Mouse (Mus musculus) Patski (cell line): ENCODE measurements at regions not wholly inside any gene's neighbourhood (a gene's known extent, or its start where the extent isn't known, plus 50 kb on each side); places are given as distances from the start of the nearest gene placed in this dataset.

Experiments used
- ATAC-seq: fragments of 100-300 bp; one replicate; pipeline ENCODE4 v1.8.0; 2021
- CTCF ChIA-PET: fragments of 350-600 bp; sonication (Branson Sonifier 250); formaldehyde crosslinking; loops from one replicate; lab custom pipeline; 2022; ENCODE audit warnings: inconsistent platforms; lab: Charles Lee
- POLR2A ChIA-PET: fragments of 350-600 bp; sonication (Branson Sonifier 250); formaldehyde crosslinking; loops from one replicate; lab custom pipeline; 2022; ENCODE audit warnings: antibody characterized with exemption, inconsistent platforms; lab: Charles Lee
- DNase-seq: peaks from one replicate; pipeline ENCODE4 v3.0.0-alpha.2; 2011; ENCODE audit warnings: low read depth, low spot score
- H3K27me3 ChIP-seq: fragments of 371-371 bp; one replicate; pipeline ENCODE4 v1.5.1; 2021
- CTCF ChIP-seq: fragments of 100-300 bp; IDR thresholded peaks from one replicate; pipeline ENCODE4 v1.5.1; 2021
- in situ Hi-C: fragments of 300-500 bp; cut with MboI; formaldehyde crosslinking; loops from 3 replicates; pipeline ENCODE4 v1.11.1; 2018; ENCODE audit warnings: low pct_unique_long_range_greater_than_20kb, mixed read lengths

DNA sequence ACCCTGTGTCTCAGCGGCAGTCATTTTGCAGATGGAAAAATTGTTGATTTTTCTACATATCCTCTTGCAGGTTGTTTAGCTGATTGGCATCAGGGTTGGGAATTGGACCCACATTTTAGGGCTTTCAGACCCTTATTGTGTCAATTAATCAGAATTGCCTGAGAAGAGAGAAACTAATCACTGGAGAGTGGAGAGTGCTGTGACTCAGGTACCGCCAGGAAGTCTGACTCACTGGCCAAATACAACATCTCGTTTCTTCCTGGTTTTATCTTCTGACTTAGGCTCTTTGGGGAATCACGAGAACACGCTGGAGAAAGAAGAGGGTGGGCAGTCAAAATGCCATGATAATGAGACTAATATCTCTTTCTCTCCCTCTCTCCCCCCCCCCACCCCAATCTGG is 306.1 kb upstream of the Npvf start:
- TF ChIP-seq CTCF, result no peak
- ChIA-PET CTCF (interaction anchor here (1.0 to 1.1 kb wide), 2 partner anchors 9 to 16 kb away, joined by 3 to 5 read pairs; no protein-coding TSS in a partner anchor), POLR2A (no interaction called here)
- no peak for DNase-seq
- no peaks in the 10 kb centered on the region for H3K27me3 ChIP-seq
- in situ Hi-C loops, result no loop called here
- no peak for ATAC-seq

DNA sequence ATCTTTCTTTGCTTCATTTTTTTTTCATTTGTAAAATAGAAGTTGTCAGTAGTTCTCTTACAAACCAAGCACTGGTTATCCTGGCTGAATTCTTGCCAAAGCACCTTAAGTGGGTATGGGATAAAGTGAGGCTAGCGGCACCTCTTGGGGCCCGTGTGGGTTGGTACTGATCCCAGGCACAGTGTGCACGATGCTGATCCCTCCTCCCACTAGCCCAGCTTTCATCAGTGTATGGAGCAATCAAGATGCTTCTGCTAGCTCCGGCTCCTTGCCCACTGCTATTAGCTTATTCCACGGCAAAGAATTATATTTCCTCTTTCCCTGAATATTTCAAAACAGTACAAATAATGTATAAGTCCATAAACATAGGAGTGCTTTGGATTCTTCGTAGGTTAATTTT is 307.4 kb upstream of the Npvf start:
- ChIA-PET CTCF (interaction anchor here (1.0 kb wide), 2 partner anchors 16 to 155 kb away, joined by 3 read pairs; no protein-coding TSS in a partner anchor), POLR2A (interaction anchor here (0.7 kb wide), 1 partner anchor 98 kb away, joined by 5 read pairs; no protein-coding TSS in a partner anchor)
- no peak for DNase-seq
- no peak for TF ChIP-seq CTCF
- H3K27me3 ChIP-seq, result no peaks in the 10 kb centered on the region
- no peak for ATAC-seq
- in situ Hi-C loops, result no loop called here

DNA sequence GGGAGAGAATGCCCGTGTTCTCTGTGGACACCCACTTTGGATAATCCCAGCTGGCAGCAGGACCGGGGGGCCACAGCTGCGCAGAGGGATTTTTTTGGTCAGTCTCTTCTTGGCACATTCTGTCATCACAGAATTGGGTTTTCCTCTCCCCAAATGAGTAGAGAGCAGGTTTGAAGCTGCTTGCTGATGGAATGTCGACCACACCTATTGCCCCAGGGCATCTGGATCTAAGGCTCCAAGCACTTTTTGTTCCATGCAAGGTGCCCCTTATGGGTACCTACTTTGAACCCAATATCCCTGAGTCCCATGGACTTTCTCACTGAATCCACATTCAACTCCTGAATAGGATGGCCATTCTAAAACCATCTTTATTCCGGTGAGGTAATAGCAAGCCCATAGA is 314.3 kb upstream of the Npvf start:
- CTCF ChIA-PET, result interaction anchor here (1.0 to 1.5 kb wide), 2 partner anchors 9 kb away, joined by 3 to 5 read pairs; no protein-coding TSS in a partner anchor

DNA sequence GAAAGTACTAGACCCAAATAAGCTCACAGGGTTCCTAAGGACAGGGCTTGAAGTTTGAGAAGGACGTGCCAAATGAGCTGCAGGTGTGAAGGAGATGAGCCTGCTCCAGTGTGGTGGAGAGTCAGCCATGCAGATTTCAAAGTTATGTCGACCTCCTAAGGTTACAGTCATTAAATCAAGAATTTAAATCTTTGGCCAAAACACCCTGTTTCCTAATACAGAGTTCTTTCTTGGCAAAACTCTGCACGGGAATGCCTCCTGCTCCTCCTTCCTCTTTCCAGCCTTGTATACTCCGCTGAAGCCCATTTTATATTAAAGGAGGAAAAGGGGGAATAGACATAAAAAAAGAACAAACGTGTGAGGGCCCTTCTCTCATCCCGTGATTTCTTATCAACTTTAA is 315.1 kb upstream of the Npvf start:
- no peak for TF ChIP-seq CTCF
- no peaks in the 10 kb centered on the region for H3K27me3 ChIP-seq
- no peak for DNase-seq
- ChIA-PET POLR2A (interaction anchor here (1.0 kb wide), 1 partner anchor 10 kb away, joined by 3 read pairs; no protein-coding TSS in a partner anchor), CTCF (interaction anchor here (1.0 to 1.5 kb wide), 3 partner anchors 8 to 20 kb away, joined by 3 to 5 read pairs (median 3); no protein-coding TSS in a partner anchor)
- ATAC-seq, result no peak
- in situ Hi-C loops, result no loop called here

More for the DNA sequence above, 314.3 kb upstream of the Npvf start:
- no peak for TF ChIP-seq CTCF
- in situ Hi-C loops, result no loop called here
- H3K27me3 ChIP-seq, result no peaks in the 10 kb centered on the region
- ATAC-seq (no peak), DNase-seq (no peak)
- POLR2A ChIA-PET, result interaction anchor here (0.6 kb wide), 1 partner anchor 22 kb away, joined by 3 read pairs; no protein-coding TSS in a partner anchor

DNA sequence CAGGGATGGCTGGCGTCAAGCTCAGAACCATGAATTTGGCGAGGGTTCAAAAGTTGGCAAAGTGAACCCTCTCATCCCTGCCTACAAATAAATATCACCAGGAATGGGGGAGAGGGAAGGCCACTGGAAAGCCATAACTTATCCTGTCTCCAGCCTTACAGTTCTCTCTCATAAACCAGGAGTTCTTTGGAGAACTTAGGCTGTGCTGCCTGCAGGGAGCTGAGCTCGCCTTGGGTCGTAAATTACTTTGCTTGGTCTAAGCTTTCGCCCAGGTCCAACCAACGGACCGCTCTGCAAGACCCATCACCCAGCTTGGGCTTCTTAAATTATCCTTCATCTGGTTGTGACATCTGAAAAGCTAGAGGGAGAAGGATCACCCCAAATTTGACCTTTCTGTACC is 315.8 kb upstream of the Npvf start:
- ChIA-PET CTCF (interaction anchor here (0.8 to 1.5 kb wide), 3 partner anchors 10 to 200 kb away, joined by 3 to 5 read pairs (median 3); no protein-coding TSS in a partner anchor), POLR2A (no interaction called here)
- DNase-seq (no peak), ATAC-seq (no peak)
- in situ Hi-C loops, result no loop called here
- TF ChIP-seq CTCF, result no peak
- H3K27me3 ChIP-seq, result no peaks in the 10 kb centered on the region

DNA sequence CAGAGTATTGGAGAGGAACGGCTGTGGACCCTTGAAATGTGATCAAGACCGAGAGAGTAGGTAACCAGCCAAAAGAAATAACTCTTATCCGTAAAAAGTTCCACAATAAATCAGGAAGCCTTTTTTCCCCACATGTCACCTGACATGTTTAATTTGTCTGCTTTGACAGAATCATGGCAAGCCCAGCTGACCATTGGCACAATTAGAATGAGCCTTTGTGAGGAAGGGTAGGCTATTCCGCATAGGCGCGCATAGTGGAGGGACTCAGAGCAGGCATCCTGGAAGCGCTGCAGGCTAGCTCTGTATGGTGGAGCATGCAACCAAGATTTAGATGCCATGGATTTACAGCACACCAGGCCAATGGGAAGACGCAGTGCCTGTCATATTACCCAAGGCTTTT is 316.5 kb upstream of the Npvf start:
- CTCF ChIA-PET, result interaction anchor here (1.1 kb wide), 1 partner anchor 163 kb away, joined by 3 read pairs; no protein-coding TSS in a partner anchor
- in situ Hi-C loops, result no loop called here
- ATAC-seq (no peak), DNase-seq (no peak)
- no peaks in the 10 kb centered on the region for H3K27me3 ChIP-seq
- POLR2A ChIA-PET, result interaction anchor here (0.6 kb wide), 1 partner anchor 122 kb away, joined by 3 read pairs; no protein-coding TSS in a partner anchor
- no peak for TF ChIP-seq CTCF

DNA sequence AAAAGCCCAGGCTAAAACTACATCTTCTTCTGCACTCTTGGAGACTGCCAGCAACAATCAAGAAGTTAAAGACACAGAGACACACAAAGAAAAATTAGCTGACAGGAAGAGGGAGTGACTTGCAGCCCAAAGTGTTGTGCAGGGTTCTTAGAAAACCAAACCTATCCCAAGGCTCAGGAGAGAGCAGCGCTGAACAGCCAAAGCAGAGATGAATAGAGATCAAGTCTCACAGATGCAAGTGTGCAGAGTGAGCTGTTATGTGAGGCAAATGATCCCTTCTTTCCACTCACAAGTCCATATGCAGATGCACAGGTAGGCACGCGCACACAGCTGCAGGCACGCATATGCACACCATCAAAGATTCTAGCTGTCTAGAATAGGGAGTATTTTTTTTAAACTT is 318.0 kb upstream of the Npvf start:
- in situ Hi-C loops, result no loop called here
- ATAC-seq (no peak), DNase-seq (no peak)
- ChIA-PET CTCF (no interaction called here), POLR2A (no interaction called here)
- H3K27me3 ChIP-seq, result no peaks in the 10 kb centered on the region
- TF ChIP-seq CTCF, result no peak

DNA sequence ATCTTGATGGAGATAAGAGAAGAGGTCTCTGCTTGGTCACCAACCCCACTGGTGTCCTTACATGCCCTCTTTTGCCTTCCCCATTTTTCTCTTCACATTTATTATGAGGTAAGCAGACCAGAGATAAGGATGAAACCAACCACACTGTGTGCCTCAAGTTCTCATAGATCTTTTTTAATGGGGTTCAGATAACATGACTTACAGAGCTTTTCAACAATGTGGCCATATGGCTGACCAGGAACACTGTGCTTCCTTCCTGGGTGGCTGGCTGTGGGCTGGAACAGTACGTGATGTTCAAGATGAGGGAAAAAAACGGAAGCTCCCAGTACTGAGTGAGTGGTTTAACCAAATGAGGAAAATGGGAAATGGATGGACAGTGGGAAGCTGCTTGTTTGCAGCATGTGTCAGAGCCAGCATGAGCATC is 319.0 kb upstream of the Npvf start:
- no peak for DNase-seq
- no peak for TF ChIP-seq CTCF
- ATAC-seq, result no peak
- CTCF ChIA-PET, result interaction anchor here (0.9 to 1.2 kb wide), 2 partner anchors 15 to 36 kb away, joined by 3 read pairs; no protein-coding TSS in a partner anchor
- H3K27me3 ChIP-seq, result no peaks in the 10 kb centered on the region
- POLR2A ChIA-PET, result interaction anchor here (0.6 kb wide), 1 partner anchor 131 kb away, joined by 3 read pairs; no protein-coding TSS in a partner anchor
- in situ Hi-C loops, result no loop called here

DNA sequence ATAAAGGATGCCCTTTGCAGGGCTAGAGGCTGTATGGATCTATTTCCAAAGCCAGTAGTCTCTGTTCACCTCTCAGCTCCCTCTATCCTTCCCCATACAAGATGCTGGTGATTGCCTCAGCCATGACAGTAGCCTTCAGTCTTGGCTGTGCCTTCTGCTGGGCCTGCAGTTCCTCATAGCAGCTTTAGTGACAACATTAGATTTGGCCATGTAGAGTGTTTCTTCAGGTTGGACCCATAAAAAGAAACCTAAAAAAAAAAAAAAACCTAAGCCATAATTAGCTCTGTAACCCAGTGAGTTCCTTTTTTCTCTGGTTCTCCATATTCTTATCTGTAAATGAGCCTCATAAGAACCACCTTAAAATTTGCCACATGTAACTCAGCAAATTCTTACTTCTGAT is 319.6 kb upstream of the Npvf start:
- ChIA-PET CTCF (interaction anchor here (0.9 to 1.2 kb wide), 2 partner anchors 14 to 37 kb away, joined by 3 read pairs; no protein-coding TSS in a partner anchor), POLR2A (interaction anchor here (0.6 to 1.6 kb wide), 2 partner anchors 8 to 34 kb away, joined by 3 to 5 read pairs; no protein-coding TSS in a partner anchor)
- DNase-seq, result no peak
- TF ChIP-seq CTCF, result no peak
- H3K27me3 ChIP-seq, result no peaks in the 10 kb centered on the region
- ATAC-seq, result no peak
- in situ Hi-C loops, result no loop called here

DNA sequence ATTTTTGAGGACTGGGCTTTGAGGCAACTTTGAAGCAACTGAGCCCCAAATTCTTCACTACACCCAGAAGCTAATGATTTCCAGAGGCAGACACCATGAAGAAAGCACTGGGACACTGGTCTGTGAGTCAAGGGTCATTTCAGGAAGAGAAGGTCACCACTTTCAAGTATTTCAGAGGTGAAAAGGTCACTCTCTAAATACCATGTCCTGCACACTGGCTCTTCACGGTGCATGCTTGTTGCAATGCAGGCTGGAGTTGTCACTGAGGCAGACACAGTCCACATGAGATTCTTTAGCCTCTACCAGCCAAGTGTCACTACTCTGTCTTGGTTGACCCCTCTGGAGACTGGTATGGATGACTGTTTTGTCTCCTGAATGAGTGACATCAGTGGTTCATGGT is 320.7 kb upstream of the Npvf start:
- ChIA-PET POLR2A (interaction anchor here (1.6 kb wide), 1 partner anchor 10 kb away, joined by 5 read pairs; no protein-coding TSS in a partner anchor), CTCF (interaction anchor here (1.4 kb wide), 1 partner anchor 29 kb away, joined by 3 read pairs; no protein-coding TSS in a partner anchor)
- H3K27me3 ChIP-seq, result no peaks in the 10 kb centered on the region
- no peak for ATAC-seq
- in situ Hi-C loops, result loop anchor here (25.0 kb wide), 1 partner anchor 1262 kb away; the partner anchor contains the start of genes Hoxa10, Hoxa11 and Hoxa9
- DNase-seq, result no peak
- TF ChIP-seq CTCF, result no peak

DNA sequence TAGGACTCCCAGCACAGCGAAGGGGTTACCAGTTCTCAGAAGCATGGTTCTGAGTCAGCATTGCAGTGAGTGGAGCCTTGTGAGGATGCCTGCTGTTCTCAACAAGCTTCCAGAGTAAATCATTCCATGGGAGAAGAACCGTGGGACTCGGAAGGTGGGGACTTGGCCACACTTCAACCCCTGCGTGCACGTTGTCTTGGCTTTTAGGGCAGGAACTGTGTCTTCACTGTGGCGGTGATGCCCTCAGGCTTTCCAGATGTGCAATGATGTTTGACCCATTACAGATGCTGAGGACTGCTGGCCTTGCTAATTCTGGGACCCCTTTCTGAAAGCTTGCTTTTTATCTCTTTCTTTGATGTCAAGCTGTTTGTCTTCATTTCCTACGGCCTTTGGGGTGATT is 322.7 kb upstream of the Npvf start:
- CTCF ChIA-PET, result interaction anchor here (1.1 to 1.5 kb wide), 3 partner anchors 11 to 22 kb away, joined by 3 read pairs; no protein-coding TSS in a partner anchor
- POLR2A ChIA-PET, result interaction anchor here (0.9 kb wide), 1 partner anchor 200 kb away, joined by 5 read pairs; no protein-coding TSS in a partner anchor
- DNase-seq (no peak), ATAC-seq (no peak)
- in situ Hi-C loops, result loop anchor here (25.0 kb wide), 1 partner anchor 1260 kb away; the partner anchor contains the start of genes Hoxa10, Hoxa11 and Hoxa9
- TF ChIP-seq CTCF, result no peak
- H3K27me3 ChIP-seq, result no peaks in the 10 kb centered on the region
